Mouse (Mus musculus) lung, postnatal 0 days (tissue): ENCODE measurements around the gene Plpp6. TPM values are rescaled to one million over a fixed set of nuclear protein-coding genes. Genes with fewer than 3 reads are reported as not detected.

Experiments
- ATAC-seq: fragments of 200-750 bp; cut with Nextera tagmentation; 2 replicates; pipeline ENCODE4 v1.8.0; 2017; ENCODE audit warnings: moderate library complexity
- DNase-seq: peaks from one replicate; pipeline ENCODE4 v3.0.0-alpha.2; 2016; ENCODE audit warnings: low spot score
- H3K27ac ChIP-seq: fragments of 300-500 bp; sonication (generic); 2 replicates; pipeline ENCODE4 v1.5.1; 2014; ENCODE audit warnings: antibody characterized with exemption, mild to moderate bottlenecking, low read length, mixed read lengths
- H3K27me3 ChIP-seq: fragments of 300-500 bp; sonication (generic); replicated peaks from 2 replicates; pipeline ENCODE4 v1.6.1; 2014; ENCODE audit warnings: low read length, mixed read lengths; ENCODE audit not compliant: insufficient read depth
- H3K36me3 ChIP-seq: fragments of 300-500 bp; sonication (generic); 2 replicates; pipeline ENCODE4 v1.6.1; 2014; ENCODE audit warnings: low read length, mixed read lengths; ENCODE audit not compliant: insufficient read depth
- H3K4me1 ChIP-seq: fragments of 300-500 bp; sonication (generic); 2 replicates; pipeline ENCODE4 v1.6.1; 2014; ENCODE audit warnings: antibody characterized with exemption, low read depth, low read length, mixed read lengths; ENCODE audit not compliant: insufficient read depth
- H3K4me2 ChIP-seq: fragments of 300-500 bp; sonication (generic); replicated peaks from 2 replicates; pipeline ENCODE4 v1.6.1; 2014; ENCODE audit warnings: low read depth, mild to moderate bottlenecking, low read length, moderate library complexity, mixed read lengths
- H3K4me3 ChIP-seq: fragments of 300-500 bp; sonication (generic); 2 replicates; pipeline ENCODE4 v1.5.1; 2014; ENCODE audit warnings: low read depth, low read length
- H3K9ac ChIP-seq: fragments of 300-500 bp; sonication (generic); replicated peaks from 2 replicates; pipeline ENCODE4 v1.6.1; 2014; ENCODE audit warnings: low read depth, mild to moderate bottlenecking
- H3K9me3 ChIP-seq: fragments of 300-500 bp; sonication (generic); 2 replicates; pipeline ENCODE4 v1.6.1; 2016; ENCODE audit warnings: low read length, mixed read lengths
- CTCF ChIP-seq: IDR thresholded peaks from 2 replicates; pipeline ENCODE4 v1.5.1; 2016; ENCODE audit warnings: antibody characterized with exemption, mild to moderate bottlenecking
- EP300 ChIP-seq: IDR thresholded peaks from 2 replicates; pipeline ENCODE4 v1.6.1; 2016; ENCODE audit warnings: antibody characterized with exemption, mild to moderate bottlenecking, control low read depth
- WGBS: fragments of 180-500 bp; shearing (Covaris S2); extraction: QIAGEN DNeasy Blood & Tissue Kit; methylation state at CpG from one replicate; pipeline ENCODE4 v1.1.7; 2014; 5-methylcytosine and 5-hydroxymethylcytosine counted together
- polyA plus RNA-seq: library from polyadenylated mRNA; unstranded; fragments of >200 nt; fragmentation: Nextera tagmentation; extraction: Ambion mirVana; gene quantifications from 2 replicates; pipeline ENCODE4 v1.2.1, GENCODE M21; 2015

Gene Plpp6
- polyA plus RNA-seq, 1 experiment from 2014 or later, result 9.9 TPM

GRCm38 (mm10) chr19:29008069-29008706, 44.4 kb downstream of the Plpp6 start:
- Histone ChIP-seq H3K4me2 (no peak overlapping the region), H3K36me3 (peaks cover 15% of the 10 kb centered on the region), H3K9me3 (no peaks in the 10 kb centered on the region), H3K27ac (no peak overlapping the region), H3K27me3 (no peaks in the 10 kb centered on the region), H3K4me3 (no peak overlapping the region), H3K9ac (no peak overlapping the region), H3K4me1 (no peaks in the 10 kb centered on the region)
- DNase-seq (no peak), ATAC-seq (no peak)
- TF ChIP-seq CTCF (no peak), EP300 (no peak)
- WGBS, result 83% methylated on average over 3 of the region's 3 CpGs

- Histone ChIP-seq H3K9me3 (no peaks in the 10 kb centered on the region), H3K9ac (no peak overlapping the region), H3K4me1 (no peaks in the 10 kb centered on the region), H3K4me3 (no peak overlapping the region), H3K36me3 (peaks cover 15% of the 10 kb centered on the region), H3K27ac (no peak overlapping the region), H3K4me2 (no peak overlapping the region), H3K27me3 (no peaks in the 10 kb centered on the region)
- no peak for TF ChIP-seq CTCF
- no peak for TF ChIP-seq EP300
- 95% methylated on average over 11 of the region's 11 CpGs for WGBS
- DNase-seq (no peak), ATAC-seq (no peak)
Observed at GRCm38 (mm10) chr19:29009046-29009445, 45.3 kb downstream of the Plpp6 start.

- ATAC-seq (no peak; the same call in 1 of the 2 replicates), DNase-seq (peak; percentile 15)
- Histone ChIP-seq H3K4me1 (no peaks in the 10 kb centered on the region), H3K27me3 (no peaks in the 10 kb centered on the region), H3K9ac (no peak overlapping the region), H3K4me3 (no peak overlapping the region), H3K36me3 (peaks cover 15% of the 10 kb centered on the region), H3K27ac (no peak overlapping the region), H3K9me3 (no peaks in the 10 kb centered on the region), H3K4me2 (no peak overlapping the region)
- WGBS, result 82% methylated on average over 12 of the region's 12 CpGs
- no peak for TF ChIP-seq CTCF
- TF ChIP-seq EP300, result no peak
Observed at GRCm38 (mm10) chr19:29011355-29011990, 47.7 kb downstream of the Plpp6 start.

- no peaks in the 10 kb centered on the region for H3K27me3 ChIP-seq
- H3K9ac ChIP-seq, result no peak overlapping the region
- H3K27ac ChIP-seq, result no peak overlapping the region
- no peaks in the 10 kb centered on the region for H3K4me1 ChIP-seq
- H3K4me3 ChIP-seq, result no peak overlapping the region
- no peaks in the 10 kb centered on the region for H3K9me3 ChIP-seq
- WGBS, result 87% methylated on average over 5 of the region's 5 CpGs
- ATAC-seq, result no peak
- 0 out of 2 replicates have a peak, but pooled peaks cover 12% of the 10 kb centered on the region for H3K36me3 ChIP-seq
- H3K4me2 ChIP-seq, result no peak overlapping the region
- TF ChIP-seq EP300, result no peak
- TF ChIP-seq CTCF, result no peak
- no peak for DNase-seq
Observed at GRCm38 (mm10) chr19:29014466-29015055, 50.8 kb downstream of the Plpp6 start.

- H3K4me3 ChIP-seq, result no peak overlapping the region
- DNase-seq, result no peak
- H3K9ac ChIP-seq, result no peak overlapping the region
- no peak overlapping the region for H3K27ac ChIP-seq
- WGBS, result 82% methylated on average over 8 of the region's 8 CpGs
- H3K36me3 ChIP-seq, result peaks cover 12% of the 10 kb centered on the region; the same call in 1 of the 2 replicates
- H3K27me3 ChIP-seq, result no peaks in the 10 kb centered on the region
- no peak for ATAC-seq
- H3K4me1 ChIP-seq, result no peaks in the 10 kb centered on the region
- no peaks in the 10 kb centered on the region for H3K9me3 ChIP-seq
- no peak for TF ChIP-seq EP300
- no peak for TF ChIP-seq CTCF
- H3K4me2 ChIP-seq, result no peak overlapping the region
Observed at GRCm38 (mm10) chr19:29015410-29016203, 51.9 kb downstream of the Plpp6 start.

GRCm38 (mm10) chr19:29016204-29016765, 52.5 kb downstream of the Plpp6 start:
- no peak overlapping the region for H3K4me3 ChIP-seq
- peaks cover 15% of the 10 kb centered on the region; the same call in 1 of the 2 replicates for H3K36me3 ChIP-seq
- H3K4me2 ChIP-seq, result no peak overlapping the region
- ATAC-seq, result no peak
- no peaks in the 10 kb centered on the region for H3K27me3 ChIP-seq
- TF ChIP-seq CTCF (no peak), EP300 (no peak)
- no peak overlapping the region for H3K9ac ChIP-seq
- H3K4me1 ChIP-seq, result no peaks in the 10 kb centered on the region
- WGBS, result 77% methylated on average over 5 of the region's 5 CpGs
- no peak for DNase-seq
- no peak overlapping the region for H3K27ac ChIP-seq
- H3K9me3 ChIP-seq, result no peaks in the 10 kb centered on the region

Other genes with a start within 250 kb of the Plpp6 start
- 13.0 and 13.2 TPM in 2 replicates for gene Slc1a1, start 128.9 kb upstream of the Plpp6 start, polyA plus RNA-seq
- 5.9 and 6.7 TPM in 2 replicates for gene 4430402I18Rik, start 3.8 kb downstream of the Plpp6 start, polyA plus RNA-seq
- 21.2 and 23.4 TPM in 2 replicates for gene Cdc37l1, start 26.4 kb downstream of the Plpp6 start, polyA plus RNA-seq
- 79.3 and 81.1 TPM in 2 replicates for gene Ak3, start 84.0 kb downstream of the Plpp6 start, polyA plus RNA-seq
- 19.3 and 20.1 TPM in 2 replicates for gene Rcl1, start 137.4 kb downstream of the Plpp6 start, polyA plus RNA-seq